Mouse (Mus musculus) ovary, postnatal 14 days (tissue): ENCODE data around the gene Grem2.

ENCODE experiments used
- DNase-seq: peaks from one replicate; pipeline ENCODE4 v3.0.0; 2022; ENCODE audit warnings: low spot score

Gene Grem2

DNA sequence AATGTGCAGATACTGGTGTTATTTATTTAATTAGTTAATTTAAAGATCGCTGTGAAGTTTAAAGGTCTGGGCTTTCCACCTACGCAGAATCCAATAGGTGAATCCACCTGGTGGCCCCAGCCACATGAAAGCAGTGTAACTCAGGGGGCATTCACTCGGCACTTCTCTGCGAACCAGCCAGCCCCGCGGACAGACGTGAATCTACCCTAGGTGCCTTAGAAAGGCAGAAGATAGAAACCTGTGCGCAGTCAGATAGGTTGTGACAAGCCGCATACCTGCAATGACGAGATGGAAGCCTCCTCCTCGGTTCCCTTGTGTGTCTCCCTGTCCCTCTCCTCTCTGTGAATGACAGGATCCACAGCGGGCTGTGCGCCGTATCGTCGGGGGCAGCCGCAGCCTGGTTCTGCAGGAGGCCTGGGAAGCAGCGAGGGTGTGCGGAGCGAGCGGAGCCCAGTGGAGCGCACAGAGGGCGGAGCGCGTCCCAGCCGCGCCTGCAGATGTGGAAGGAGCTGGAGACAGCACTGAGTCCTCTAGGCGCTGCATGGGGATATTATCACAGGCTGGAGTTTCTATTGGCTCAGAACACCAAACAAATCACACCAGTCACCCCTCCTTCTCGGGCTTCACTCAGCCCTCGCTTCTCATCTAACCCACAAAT, at the start of gene Grem2:
Grem2 (minus strand) TSS at position 522 of the 658 bp plus-strand sequence.
- DNase-seq = peak; percentile 38

DNA sequence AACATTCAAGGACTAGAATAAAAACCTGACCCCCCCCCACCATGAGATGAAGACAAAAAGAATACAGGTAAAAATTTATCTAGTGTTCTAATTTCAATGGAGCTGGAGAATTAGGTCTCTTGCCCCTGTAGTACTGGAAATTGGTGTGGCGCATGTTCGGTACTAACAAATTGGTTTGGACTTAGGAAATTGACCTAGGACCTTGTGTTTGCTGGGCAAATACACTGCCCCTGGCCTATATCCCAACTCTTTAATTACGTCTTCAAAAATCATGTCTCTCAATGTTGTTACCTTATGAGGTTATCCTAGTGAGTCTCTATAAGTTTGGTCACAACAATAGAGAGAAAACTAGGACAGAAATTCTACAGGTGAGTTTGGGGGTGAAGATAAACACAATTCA, 38.2 kb upstream of the Grem2 start:
- no peak for DNase-seq

DNA sequence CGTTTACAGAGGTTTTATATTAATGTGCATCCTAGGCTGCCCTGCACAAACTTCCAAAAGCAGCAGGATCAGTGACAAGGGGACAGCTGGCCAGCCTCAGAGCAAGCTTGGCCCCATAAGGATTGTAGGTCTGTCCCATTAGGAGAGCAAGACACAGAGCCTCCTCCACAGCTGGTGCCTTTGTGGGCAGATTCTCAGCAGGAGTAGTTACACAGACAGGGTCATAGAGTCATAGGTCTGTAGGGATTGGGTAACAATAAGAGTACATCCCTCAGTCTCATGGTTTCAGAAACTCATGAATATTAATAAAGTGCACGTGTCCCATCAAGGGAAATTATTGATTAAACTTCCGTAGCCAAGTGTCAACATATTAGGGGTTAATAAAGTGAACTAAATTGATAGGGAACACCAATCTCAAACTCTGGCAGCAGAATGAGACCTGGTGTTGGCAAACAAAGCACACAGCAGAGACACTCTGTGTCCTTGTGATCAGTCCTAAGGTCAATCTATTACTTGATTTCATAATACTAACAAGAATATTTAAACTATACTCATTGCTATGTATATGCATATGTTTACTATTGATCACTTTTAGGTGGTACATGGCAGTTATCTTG, 9.5 kb upstream of the Grem2 start:
- no peak for DNase-seq

- no peak for DNase-seq
These were observed 8.0 kb upstream of the Grem2 start for GRCm38 (mm10) chr1:174929459-174930181.

- no peak for DNase-seq
These were observed 2.7 kb downstream of the Grem2 start for GRCm38 (mm10) chr1:174918949-174919348.

- DNase-seq = no peak
These were observed 3.3 kb downstream of the Grem2 start for GRCm38 (mm10) chr1:174918236-174918870.

DNA sequence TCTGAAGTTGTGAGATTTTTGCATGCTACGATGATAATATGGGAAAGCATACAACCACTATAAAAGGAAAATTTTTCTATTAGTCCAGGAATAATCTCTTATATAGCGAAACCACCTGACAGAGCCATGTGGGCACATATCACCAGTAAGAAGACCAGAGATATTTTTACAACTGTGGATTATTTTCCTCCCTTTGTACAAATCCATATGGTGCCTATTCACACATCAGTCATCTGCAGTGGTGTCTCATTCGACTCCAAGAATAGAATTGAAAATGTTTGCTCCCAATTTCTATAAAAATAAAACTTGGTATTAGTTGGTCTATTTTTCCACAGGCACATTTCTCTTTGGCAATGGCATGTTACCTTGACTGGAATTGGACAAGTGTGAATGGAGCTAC, 11.8 kb downstream of the Grem2 start:
- DNase-seq = no peak

- no peak for DNase-seq
These were observed 13.4 kb downstream of the Grem2 start for GRCm38 (mm10) chr1:174908232-174908631.

GRCm38 (mm10) chr1:174907637-174908036, 14.0 kb downstream of the Grem2 start:
- no peak for DNase-seq

DNA sequence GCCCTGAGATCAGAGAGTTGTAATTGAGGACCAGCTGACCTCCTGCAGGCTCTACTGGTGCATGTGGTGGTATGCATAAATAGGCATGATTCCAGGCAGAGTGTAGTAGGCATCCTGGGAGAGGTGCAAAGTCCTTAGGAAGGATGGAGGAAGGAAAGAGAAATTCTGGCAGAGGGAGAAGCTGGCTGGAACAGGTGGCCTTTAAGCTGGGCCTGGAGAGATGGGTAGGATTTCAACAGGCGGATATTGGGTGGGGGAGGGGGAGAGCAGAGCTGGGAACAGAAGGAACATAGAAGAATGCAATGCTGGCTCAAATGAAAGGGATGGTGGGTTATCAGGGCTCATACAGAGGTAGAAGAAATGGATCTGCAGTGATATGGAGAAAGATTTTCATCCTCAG, 18.9 kb downstream of the Grem2 start:
- no peak for DNase-seq

- DNase-seq = no peak
These were observed 29.1 kb downstream of the Grem2 start for GRCm38 (mm10) chr1:174892471-174892870.

GRCm38 (mm10) chr1:174888684-174889405, 32.8 kb downstream of the Grem2 start:
- DNase-seq = no peak

DNA sequence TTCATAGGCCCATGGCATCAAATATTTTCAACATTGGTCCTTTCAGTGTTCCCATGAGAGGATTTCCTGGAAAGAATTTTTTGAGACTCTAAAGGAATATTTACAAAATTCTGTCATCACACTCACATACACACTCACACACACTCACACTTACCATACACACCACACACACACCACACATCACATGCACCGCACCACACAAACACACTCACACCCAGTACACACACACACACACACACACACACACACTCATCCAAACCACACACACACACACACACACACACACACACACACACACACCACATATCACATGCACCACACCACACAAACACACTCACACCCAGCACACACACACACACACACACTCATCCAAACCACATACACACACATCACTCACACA, 33.5 kb downstream of the Grem2 start:
- no peak for DNase-seq

GRCm38 (mm10) chr1:174882496-174882895, 39.1 kb downstream of the Grem2 start:
- no peak for DNase-seq

- DNase-seq = no peak
These were observed 46.4 kb downstream of the Grem2 start for GRCm38 (mm10) chr1:174875173-174875572.

DNA sequence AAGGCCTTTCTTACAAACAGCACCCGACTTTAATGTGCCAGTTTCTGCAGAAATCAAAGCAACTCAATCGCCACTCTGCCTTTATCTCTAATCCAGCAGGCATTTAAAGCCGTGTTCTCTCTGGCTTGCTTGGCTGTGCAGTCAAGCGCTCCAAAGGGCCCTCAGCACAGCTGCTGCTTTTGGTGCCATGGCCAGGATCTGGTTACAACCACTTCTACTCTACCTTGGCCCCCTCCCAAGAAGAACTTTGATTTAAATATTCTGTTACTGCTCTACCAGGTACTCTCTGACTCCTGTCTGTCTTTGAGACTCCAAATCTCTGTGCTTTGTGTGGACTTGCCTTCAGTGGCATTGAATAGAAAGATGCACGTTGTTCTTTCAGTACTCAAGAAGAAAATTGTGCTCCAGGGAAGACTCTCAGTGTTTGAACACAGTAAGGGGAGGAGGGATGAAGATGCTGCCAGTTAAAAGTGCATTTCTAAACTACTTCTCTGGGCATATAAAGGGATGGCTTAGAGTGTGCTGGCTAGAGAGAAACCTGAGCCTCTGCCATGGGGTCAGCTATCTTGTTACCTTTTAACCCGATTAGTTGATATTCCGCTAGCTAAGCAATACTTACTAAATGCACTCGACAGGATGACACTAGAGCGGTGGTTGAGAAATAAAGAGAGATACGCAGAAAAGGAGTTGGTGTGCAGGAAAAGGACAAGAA, 61.1 kb downstream of the Grem2 start:
- no peak for DNase-seq

DNA sequence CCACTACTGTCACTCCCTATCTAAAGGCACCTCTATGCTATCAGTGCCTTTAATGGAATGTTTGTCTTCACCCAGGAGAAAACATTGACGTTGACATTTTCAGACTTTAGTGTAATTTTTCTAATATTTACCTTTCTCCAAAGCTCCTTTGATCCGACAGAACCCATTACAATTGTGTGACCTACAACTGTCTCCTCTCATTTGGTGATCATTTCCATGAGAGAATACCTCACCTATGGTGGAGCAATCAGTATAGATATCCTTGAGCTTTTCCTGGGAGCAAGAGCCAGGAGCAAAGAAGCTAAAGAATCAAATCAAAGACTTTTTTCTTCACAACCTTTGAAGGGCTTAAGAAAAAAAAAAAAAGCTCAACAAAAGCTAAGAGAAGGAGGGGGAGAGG, 65.4 kb downstream of the Grem2 start:
- DNase-seq = no peak

GRCm38 (mm10) chr1:174844786-174845185, 76.8 kb downstream of the Grem2 start:
- no peak for DNase-seq

GRCm38 (mm10) chr1:174836861-174837260, 84.8 kb downstream of the Grem2 start:
- DNase-seq = no peak

DNA sequence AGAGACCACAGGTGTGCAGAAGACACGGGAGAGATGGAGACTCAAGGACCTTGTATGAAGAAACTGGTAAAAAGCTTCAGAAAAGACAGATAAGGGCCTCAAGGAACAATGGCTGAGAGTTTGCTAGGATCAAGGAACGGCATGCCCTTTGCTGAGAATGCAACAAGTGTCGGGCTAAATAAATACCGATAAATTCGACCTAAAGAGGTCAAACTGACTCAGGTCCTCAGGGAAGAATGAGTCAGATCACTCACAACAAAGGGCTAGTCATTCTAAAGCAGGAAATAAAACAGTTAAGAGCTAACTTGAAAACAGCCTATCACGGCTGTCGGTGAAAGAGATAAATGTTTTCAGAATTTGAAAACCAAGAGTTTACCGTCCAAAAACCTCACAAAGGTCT, 95.1 kb downstream of the Grem2 start:
- no peak for DNase-seq

GRCm38 (mm10) chr1:174811846-174812245, 109.8 kb downstream of the Grem2 start:
- no peak for DNase-seq

GRCm38 (mm10) chr1:174788617-174789016, 133.0 kb downstream of the Grem2 start:
- no peak for DNase-seq
